Mouse (Mus musculus): ENCODE measurements around the gene 4933415F23Rik. TPM values are rescaled to one million over a fixed set of nuclear protein-coding genes. Genes with fewer than 3 reads are reported as not detected.
"Not testable (repeated sequence)": the region's sequence is repeated elsewhere in the genome, so short reads cannot be mapped to it uniquely, and the experiment has no call there.

Gene 4933415F23Rik
- not detected in 2 replicates for polyA plus RNA-seq (2015; fragmentation: Nextera tagmentation; extraction: Ambion mirVana)

DNA sequence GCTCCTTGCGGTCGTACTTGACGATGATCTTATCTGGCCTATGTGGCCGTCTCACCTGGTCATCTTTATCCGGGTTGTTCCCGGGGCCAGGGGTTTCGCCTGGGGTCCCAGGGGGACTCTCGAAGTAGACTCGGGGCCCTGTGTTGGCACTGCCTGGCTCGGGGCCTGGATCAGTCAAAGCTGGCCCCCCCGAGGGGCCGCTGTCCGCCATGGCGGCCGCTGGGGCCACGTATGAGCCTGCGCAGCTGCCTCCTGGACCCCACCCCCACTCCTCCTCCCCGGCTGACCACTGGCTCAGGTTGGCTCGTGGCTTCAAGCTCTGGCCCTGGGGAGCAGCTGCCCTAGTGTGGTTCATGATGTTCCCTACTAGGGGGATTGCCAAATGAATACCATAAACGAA is at the start of gene 4933415F23Rik:
TSS of gene 4933415F23Rik (minus strand) at position 233 of the 400 bp plus-strand sequence.
- ATAC-seq (replicated peaks), result no peak
- no peak within 1 kb of the TSS for H3K4me3 ChIP-seq
- WGBS, result 96% methylated on average over 20 of the region's 20 CpGs

DNA sequence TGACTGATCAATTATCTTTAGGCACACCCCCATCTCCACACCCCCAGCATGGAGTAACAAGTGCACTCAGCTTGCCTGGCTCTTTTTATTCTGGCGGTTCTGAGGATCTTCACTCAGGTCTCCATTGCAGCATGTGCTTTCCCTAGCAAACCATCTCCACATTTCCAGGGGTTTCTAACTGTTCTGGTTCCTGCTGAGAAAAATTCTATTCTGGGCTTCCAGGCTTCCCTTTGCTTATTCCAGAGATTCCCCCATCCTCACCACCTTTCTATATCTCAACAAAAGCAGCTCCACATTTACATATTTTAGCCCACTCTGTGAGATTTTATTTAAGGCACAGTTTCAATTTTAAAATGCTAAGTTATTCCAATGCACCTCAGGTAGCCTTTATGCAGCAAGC is 49.7 kb upstream of the 4933415F23Rik start:
- 88% methylated on average over 1 of the region's 1 CpGs for WGBS
- H3K36me3 ChIP-seq, result no peaks in the 10 kb centered on the region
- H3K4me3 ChIP-seq, result no peak overlapping the region
- no peak overlapping the region for H3K4me2 ChIP-seq (replicated peaks)
- H3K9me3 ChIP-seq, result no peaks in the 10 kb centered on the region
- no peak overlapping the region for H3K9ac ChIP-seq (replicated peaks)
- H3K4me1 ChIP-seq, result no peaks in the 10 kb centered on the region
- H3K27ac ChIP-seq (replicated peaks), result no peak overlapping the region
- no peaks in the 10 kb centered on the region for H3K27me3 ChIP-seq
- no peak for ATAC-seq (replicated peaks)

More for the DNA sequence above, at the start of gene 4933415F23Rik:
- H3K27me3 ChIP-seq, result no peaks in the 10 kb centered on the region
- H3K36me3 ChIP-seq, result no peaks in the 10 kb centered on the region
- H3K4me1 ChIP-seq, result 0 out of 2 replicates have a peak, but pooled peaks cover 3% of the 10 kb centered on the region
- H3K9ac ChIP-seq (replicated peaks), result no peak within 1 kb of the TSS
- H3K4me2 ChIP-seq (replicated peaks), result no peak within 1 kb of the TSS
- no peaks in the 10 kb centered on the region for H3K9me3 ChIP-seq
- no peak within 1 kb of the TSS for H3K27ac ChIP-seq (replicated peaks)

DNA sequence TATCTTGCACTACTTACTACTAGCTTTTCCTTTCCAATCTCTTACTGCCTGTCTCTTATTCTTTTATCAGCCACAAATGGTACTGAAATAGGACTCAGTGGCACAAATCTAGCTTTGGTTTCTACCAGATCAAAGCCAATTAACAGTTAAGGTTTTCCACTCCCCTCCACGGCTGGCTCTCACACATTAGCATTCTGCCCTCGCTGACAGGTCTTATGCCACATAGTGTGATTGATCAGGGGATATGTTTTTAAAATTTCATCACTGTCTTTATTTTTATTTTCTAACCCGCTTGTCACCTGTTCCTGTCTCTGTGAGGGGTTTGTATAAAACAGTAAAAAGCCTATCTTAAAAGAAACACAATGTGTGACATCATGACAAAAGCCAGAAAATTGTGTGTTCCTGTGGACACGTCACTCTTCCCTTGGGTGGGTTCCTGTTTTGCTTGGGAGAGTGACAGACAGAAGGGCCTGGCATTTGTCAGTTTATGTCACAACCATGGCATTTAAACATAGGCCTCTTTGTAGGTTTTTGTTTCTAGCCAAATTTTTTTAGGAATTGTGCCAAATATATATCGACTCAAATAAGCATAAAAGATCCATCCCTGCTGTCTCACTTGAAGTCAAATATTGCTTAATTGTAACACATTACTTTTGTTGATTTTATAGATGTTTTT is 44.3 kb upstream of the 4933415F23Rik start:
- Histone ChIP-seq H3K27ac (replicated peaks) (no peak overlapping the region; the same call in 1 of the 2 replicates), H3K36me3 (no peaks in the 10 kb centered on the region), H3K4me3 (no peak overlapping the region), H3K4me1 (peaks cover 8% of the 10 kb centered on the region; the same call in 1 of the 2 replicates), H3K9ac (replicated peaks) (no peak overlapping the region), H3K9me3 (no peaks in the 10 kb centered on the region), H3K4me2 (replicated peaks) (no peak overlapping the region), H3K27me3 (no peaks in the 10 kb centered on the region)
- peak; percentile 87 for ATAC-seq (replicated peaks)
- 41% methylated on average over 5 of the region's 5 CpGs for WGBS

DNA sequence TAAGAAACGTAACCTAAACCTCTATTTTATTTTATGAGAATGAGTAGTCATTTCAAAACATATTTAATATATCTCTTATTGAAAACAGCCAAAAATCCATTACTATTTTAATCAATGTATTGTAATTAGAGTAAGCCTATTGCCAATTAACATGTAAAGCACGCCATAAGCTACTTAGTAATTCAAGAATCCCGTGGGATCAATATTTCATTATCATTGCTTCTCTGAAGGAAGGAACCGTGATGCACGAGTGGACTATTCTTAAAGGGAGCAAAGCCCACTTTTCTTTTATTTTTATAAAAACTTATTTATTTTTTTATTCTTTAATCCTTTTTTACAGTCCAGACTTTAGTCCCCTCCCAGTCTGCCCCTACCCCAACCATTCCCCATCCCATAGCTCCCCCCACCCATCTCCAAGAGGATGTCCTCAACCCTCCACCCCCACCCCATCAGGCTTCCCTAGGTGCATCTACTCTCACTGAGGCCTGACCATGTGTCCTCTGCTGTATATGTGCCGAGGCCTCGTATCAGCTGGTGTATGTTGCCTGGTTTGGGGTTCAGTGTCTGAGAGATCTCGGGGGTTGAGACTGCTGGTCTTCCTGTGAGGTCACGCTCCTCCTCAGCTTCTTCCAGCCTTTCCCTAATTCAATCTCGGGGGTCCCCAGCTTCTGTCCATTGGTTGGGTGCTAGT is 39.2 kb upstream of the 4933415F23Rik start:
- ATAC-seq (replicated peaks), result no peak
- no peak overlapping the region for H3K4me2 ChIP-seq (replicated peaks)

DNA sequence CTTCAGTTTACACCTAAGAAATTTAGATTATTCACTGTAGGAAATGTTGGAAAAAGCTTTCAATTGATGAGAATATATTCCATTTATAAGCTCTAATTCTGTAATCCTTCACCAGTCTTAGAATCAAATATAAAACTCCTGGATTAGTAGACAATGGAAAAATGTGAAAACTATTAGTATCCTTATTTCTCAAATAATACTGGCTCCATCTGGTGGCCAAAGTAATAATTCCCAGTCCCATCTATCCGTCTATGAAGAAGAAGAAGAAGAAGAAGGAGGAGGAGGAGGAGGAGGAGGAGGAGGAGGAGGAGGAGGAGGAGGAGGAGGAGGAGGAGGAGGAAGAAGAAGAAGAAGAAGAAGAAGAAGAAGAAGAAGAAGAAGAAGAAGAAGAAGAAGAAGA is 38.5 kb upstream of the 4933415F23Rik start:
- H3K27ac ChIP-seq (replicated peaks); H3K9ac ChIP-seq (replicated peaks); H3K4me1 ChIP-seq; H3K9me3 ChIP-seq; H3K4me2 ChIP-seq (replicated peaks); H3K36me3 ChIP-seq; H3K4me3 ChIP-seq; H3K27me3 ChIP-seq: not testable (repeated sequence)
- 0 out of 2 replicates have a peak, but pooled peaks have one; percentile 57 for ATAC-seq (replicated peaks)
- 0% methylated on average over 1 of the region's 1 CpGs for WGBS

More for the DNA sequence above, 39.2 kb upstream of the 4933415F23Rik start:
- no peak overlapping the region for H3K27ac ChIP-seq (replicated peaks)
- 83% methylated on average over 10 of the region's 10 CpGs for WGBS
- no peak overlapping the region for H3K9ac ChIP-seq (replicated peaks)
- no peaks in the 10 kb centered on the region for H3K9me3 ChIP-seq
- no peaks in the 10 kb centered on the region for H3K36me3 ChIP-seq
- peaks cover 6% of the 10 kb centered on the region; the same call in 1 of the 2 replicates for H3K4me1 ChIP-seq
- H3K27me3 ChIP-seq, result no peaks in the 10 kb centered on the region
- H3K4me3 ChIP-seq, result no peak overlapping the region

DNA sequence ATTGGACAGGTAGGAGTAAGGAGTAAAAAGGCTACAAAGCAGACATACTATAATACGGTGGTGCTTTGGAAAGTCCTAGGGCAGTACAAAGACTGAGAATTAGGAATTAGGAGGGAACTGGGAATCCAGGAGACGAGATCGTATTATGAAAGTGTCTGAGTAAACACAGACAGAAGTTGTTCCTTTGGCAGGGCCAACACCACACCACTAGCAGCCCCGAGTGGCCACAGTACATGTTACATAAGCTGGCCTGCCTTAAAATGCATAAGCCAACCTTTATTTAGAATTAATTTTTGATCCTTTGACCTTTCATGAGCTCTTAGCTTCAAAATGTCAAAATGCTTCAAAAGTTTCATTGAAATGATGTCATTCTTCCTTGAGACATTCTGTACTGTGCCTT is 18.8 kb upstream of the 4933415F23Rik start:
- WGBS, result 77% methylated on average over 4 of the region's 4 CpGs
- Histone ChIP-seq H3K4me1 (no peaks in the 10 kb centered on the region), H3K9ac (replicated peaks) (no peak overlapping the region), H3K27me3 (no peaks in the 10 kb centered on the region), H3K27ac (replicated peaks) (no peak overlapping the region), H3K4me2 (replicated peaks) (no peak overlapping the region), H3K4me3 (no peak overlapping the region), H3K9me3 (no peaks in the 10 kb centered on the region), H3K36me3 (no peaks in the 10 kb centered on the region)
- no peak for ATAC-seq (replicated peaks)

DNA sequence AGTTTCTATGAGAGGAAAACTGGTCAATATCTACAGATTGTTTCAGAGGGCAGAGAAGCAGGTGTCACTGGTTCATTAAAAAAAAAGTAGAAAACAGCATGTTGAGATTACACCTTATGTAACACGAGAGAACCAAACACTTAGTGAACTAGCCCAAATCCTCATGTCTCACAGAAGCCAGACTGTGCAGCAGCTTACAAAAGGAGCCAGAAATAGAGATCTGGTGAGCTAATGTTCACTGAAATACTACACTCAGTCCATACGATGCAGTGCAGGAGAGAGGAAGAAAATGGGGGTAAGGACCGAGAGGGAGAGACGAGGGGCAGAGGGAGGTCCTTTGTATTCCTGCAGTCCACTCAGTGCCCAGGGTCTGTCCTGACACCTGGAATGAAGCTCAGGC is 17.4 kb upstream of the 4933415F23Rik start:
- H3K4me3 ChIP-seq, result no peak overlapping the region
- H3K4me2 ChIP-seq (replicated peaks), result no peak overlapping the region
- no peaks in the 10 kb centered on the region for H3K36me3 ChIP-seq
- 49% methylated on average over 4 of the region's 4 CpGs for WGBS
- no peak overlapping the region for H3K9ac ChIP-seq (replicated peaks)
- H3K4me1 ChIP-seq, result no peaks in the 10 kb centered on the region
- H3K9me3 ChIP-seq, result no peaks in the 10 kb centered on the region
- H3K27ac ChIP-seq (replicated peaks), result no peak overlapping the region
- no peak for ATAC-seq (replicated peaks)
- H3K27me3 ChIP-seq, result no peaks in the 10 kb centered on the region

DNA sequence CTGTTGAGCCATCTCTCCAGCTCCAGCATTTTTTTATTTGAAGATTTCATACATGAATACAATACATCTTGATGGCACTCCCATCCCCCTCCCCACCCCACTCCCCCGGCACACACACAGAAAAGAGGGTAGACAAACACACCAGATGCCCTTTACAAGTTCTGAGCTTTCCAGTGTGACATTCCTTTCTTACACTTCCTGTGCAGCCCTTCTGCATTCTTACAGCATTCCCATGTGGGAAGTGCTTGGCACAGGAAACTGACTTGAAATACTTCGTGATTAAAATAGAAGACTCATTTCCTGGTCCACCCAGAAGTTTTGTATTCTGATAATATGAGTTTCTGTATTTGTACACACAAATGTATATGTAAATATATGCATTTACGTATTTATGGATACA is 15.4 kb upstream of the 4933415F23Rik start:
- ATAC-seq (replicated peaks), result 0 out of 2 replicates have a peak, but pooled peaks have one; percentile 46
- Histone ChIP-seq H3K4me3 (no peak overlapping the region), H3K9me3 (no peaks in the 10 kb centered on the region), H3K27ac (replicated peaks) (no peak overlapping the region), H3K4me2 (replicated peaks) (no peak overlapping the region), H3K27me3 (no peaks in the 10 kb centered on the region), H3K9ac (replicated peaks) (no peak overlapping the region), H3K4me1 (no peaks in the 10 kb centered on the region), H3K36me3 (no peaks in the 10 kb centered on the region)
- 64% methylated on average over 3 of the region's 3 CpGs for WGBS

DNA sequence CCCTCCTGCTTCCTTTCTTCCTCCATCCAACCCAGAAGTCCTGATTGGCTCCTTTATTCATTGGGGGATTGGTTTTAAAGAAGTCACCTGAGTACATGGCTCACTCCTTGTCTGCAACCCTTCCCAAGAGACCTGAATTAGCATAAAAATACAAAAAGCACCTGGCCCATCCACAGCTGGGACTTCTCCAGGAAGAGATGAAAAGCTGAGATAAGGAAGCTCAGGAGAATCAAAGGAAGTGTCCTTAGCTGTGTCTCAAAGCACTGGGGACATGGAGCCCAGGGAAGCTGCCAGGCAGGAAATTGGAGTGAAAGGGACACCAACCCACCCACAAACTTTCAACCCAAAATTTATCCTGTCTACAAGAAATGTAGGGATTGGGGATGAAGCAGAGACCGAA is 7.1 kb upstream of the 4933415F23Rik start:
- 89% methylated on average over 1 of the region's 1 CpGs for WGBS
- Histone ChIP-seq H3K9ac (replicated peaks) (no peak overlapping the region), H3K27ac (replicated peaks) (no peak overlapping the region)

DNA sequence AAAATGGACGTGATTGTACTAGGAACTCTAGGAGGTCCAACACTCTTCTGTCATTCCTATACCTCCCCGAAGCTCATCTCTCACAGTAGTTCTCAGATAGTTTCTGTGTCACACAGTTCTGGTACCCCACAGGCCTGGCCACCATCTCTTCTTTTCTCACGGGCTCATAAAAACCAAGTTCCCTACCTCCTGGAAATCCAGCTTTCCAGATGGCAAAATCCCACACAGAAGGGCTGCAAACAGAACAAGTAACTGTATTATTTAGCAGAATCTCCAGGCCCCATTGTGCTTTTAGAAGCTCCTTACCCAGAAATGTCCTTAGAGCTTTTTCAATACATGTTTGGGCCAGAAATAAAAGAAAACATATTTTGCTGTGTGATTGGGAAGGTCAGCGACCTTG is 828 bp upstream of the 4933415F23Rik start:
- 90% methylated on average over 4 of the region's 4 CpGs for WGBS
- 0 out of 2 replicates have a peak, but pooled peaks cover 3% of the 10 kb centered on the region for H3K4me1 ChIP-seq
- H3K9ac ChIP-seq (replicated peaks), result no peak overlapping the region
- H3K27ac ChIP-seq (replicated peaks), result no peak overlapping the region
- no peak overlapping the region for H3K4me2 ChIP-seq (replicated peaks)
- ATAC-seq (replicated peaks), result no peak
- H3K36me3 ChIP-seq, result no peaks in the 10 kb centered on the region
- no peak overlapping the region for H3K4me3 ChIP-seq
- H3K9me3 ChIP-seq, result no peaks in the 10 kb centered on the region
- no peaks in the 10 kb centered on the region for H3K27me3 ChIP-seq

More for the DNA sequence above, 7.1 kb upstream of the 4933415F23Rik start:
- no peaks in the 10 kb centered on the region for H3K4me1 ChIP-seq
- H3K4me2 ChIP-seq (replicated peaks), result no peak overlapping the region
- no peaks in the 10 kb centered on the region for H3K36me3 ChIP-seq
- H3K27me3 ChIP-seq, result no peaks in the 10 kb centered on the region
- no peak overlapping the region for H3K4me3 ChIP-seq
- ATAC-seq (replicated peaks), result no peak
- no peaks in the 10 kb centered on the region for H3K9me3 ChIP-seq

DNA sequence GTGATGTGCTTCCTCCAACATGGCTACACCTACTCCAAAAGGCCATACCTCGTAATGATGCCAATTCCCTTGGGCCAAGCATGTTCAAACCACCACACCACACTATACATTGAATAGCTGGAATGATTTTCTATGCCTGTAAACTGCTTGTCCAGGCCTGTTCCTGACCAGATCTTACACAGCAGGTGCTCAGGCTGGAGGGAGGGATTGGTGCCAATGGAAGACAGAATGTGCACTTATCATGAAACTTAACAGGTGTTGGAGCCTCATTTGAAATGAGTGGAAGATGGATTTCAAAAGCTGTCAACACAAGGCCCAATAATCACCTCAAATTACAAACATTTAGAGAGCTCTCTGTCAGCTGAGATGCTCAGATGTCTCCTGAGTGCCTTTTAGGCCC is 2.3 kb downstream of the 4933415F23Rik start:
- no peaks in the 10 kb centered on the region for H3K36me3 ChIP-seq
- H3K4me1 ChIP-seq, result 0 out of 2 replicates have a peak, but pooled peaks cover 3% of the 10 kb centered on the region
- no peak for ATAC-seq (replicated peaks)
- H3K4me3 ChIP-seq, result no peak overlapping the region
- H3K9ac ChIP-seq (replicated peaks), result no peak overlapping the region
- no peaks in the 10 kb centered on the region for H3K27me3 ChIP-seq
- no peaks in the 10 kb centered on the region for H3K9me3 ChIP-seq
- WGBS, result 74% methylated on average over 1 of the region's 1 CpGs
- H3K4me2 ChIP-seq (replicated peaks), result no peak overlapping the region
- no peak overlapping the region for H3K27ac ChIP-seq (replicated peaks)

DNA sequence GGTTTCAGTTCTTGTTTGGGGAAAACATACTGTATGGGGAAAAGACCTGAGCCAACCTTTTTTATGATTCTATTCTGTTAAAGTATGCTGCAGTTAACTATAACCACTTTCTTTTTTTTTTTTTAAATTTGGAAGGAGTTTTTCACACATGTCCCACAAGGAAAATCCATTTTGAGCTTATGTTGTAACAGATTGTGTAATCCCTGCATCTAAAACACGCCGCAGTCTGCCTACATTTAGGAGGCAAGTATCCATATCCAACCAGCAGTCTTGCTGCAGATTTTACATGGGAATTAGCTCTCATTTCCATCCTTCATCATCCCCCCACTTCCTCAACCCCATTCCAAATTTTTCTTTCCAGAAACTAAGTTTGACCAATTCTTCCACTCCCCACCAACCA is 3.6 kb downstream of the 4933415F23Rik start:
- Histone ChIP-seq H3K36me3 (no peaks in the 10 kb centered on the region), H3K4me3 (no peak overlapping the region), H3K9me3 (no peaks in the 10 kb centered on the region), H3K4me1 (0 out of 2 replicates have a peak, but pooled peaks cover 3% of the 10 kb centered on the region), H3K4me2 (replicated peaks) (no peak overlapping the region), H3K27ac (replicated peaks) (no peak overlapping the region), H3K27me3 (no peaks in the 10 kb centered on the region), H3K9ac (replicated peaks) (no peak overlapping the region)
- WGBS, result 61% methylated on average over 2 of the region's 2 CpGs
- ATAC-seq (replicated peaks), result peak; percentile 77; the same call in 1 of the 2 replicates
